Mouse (Mus musculus) thymus, postnatal 10 days (tissue): ENCODE measurements around the gene Jag1.

Source experiments
- DNase-seq, 2 experiments: peaks; one replicate each; pipeline ENCODE4 v3.0.0; 2021; ENCODE audit warnings: low spot score in 2 of 2

Jag1 gene

DNA sequence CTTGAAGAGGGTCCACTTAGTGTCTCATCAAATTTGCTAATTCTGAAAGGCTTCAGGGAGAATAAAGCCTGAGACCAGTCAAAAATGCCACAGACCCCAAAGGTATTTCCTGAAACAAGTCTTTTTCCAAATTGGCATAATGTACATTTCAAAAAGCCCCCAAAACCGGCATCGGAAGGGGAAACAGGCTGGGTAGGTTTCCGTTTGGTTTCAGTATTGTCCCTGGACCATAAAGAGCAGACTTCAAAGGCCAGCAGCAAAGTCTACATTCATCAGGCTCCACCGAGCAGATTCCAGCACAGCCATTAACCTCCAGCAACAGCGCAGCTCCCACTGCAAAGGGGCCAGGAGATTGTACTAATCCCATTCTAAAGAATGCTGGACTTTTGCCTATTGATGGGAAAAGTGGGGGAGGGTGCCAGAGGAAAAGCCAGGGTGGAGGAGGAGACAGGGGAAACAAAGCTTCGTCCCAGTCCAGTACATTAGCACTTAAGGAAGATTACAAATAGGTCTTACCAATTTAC is 17.2 kb downstream of the Jag1 start:
- no peak for DNase-seq

DNA sequence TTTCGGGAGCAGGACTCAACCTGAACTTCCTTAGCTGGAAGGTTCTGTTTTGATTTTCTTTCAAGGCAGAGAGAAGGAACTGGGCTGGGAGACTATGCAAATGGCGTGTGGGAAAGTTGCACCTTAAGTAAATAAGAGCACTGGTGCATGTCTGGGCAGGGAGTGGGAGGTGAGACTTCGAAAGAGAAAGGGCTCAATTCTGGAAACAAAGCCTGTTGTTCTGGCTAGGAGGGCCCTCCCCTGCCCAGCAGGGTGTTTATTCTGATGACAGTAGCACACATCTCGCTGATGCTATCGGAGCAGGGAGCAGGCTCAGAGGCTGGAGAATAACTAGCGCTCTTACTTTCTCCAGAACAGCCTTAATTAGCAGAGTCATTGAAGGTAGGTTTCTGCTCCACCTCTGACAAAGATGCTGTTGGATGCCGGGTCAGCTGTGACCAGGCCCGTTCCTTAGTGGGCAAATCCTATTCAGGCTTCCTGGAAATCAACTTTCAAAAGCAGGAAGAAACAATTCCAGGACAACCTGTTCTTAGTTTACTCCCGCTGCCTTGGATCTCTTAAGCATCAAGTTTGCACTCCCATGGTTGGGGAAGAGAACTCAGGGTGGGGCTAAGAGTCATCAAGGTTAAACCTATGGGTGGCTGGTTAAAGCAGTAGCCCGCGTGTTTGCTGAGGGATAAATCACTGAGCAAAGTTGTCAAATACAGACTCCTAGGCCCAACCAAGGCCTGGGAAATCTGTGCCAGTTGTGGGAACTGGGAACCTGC is 18.0 kb downstream of the Jag1 start:
- DNase-seq = no peak

DNA sequence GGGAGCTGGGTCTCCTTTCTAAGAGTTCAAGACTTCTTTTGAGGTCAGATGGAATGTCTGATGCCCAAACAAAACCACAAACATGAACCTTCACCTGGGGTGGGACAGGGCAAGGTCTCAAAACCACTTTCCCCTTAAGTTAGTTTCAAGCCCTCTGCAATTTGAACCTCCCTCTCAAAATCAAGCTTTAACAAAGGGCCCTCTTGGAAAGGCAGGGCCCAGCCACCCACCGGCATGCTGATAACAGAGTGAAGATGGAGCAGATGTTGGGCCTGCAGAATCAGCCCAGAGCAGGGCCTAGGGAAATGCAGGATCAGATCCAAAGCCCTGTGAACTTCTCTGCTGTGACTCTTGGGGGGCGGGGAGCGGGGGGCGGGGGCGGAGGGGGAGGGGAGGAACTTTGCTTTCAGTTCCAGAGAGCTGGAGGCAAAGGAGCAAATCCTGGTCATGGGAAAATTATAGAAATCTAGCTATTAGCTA is 19.4 kb downstream of the Jag1 start:
- DNase-seq = no peak

- no peak for DNase-seq
Measured at GRCm38 (mm10) chr2:137094301-137094700, 22.1 kb downstream of the Jag1 start.

DNA sequence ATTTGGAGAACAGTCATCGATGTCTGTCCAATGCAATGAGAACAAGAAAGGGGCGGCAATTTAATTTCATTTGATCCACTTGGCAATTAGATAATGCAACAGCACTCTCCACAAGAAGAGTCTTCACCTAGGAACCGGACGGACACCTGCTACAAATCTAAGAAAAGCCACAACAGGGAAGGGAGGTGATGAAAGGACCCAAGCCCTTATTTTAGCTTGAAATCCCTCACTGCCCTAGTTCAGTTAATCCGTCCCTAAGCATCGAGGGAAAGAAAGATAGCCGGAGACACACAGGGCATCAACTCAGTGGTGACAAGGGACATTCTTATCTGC is 23.2 kb downstream of the Jag1 start:
- no peak for DNase-seq

DNA sequence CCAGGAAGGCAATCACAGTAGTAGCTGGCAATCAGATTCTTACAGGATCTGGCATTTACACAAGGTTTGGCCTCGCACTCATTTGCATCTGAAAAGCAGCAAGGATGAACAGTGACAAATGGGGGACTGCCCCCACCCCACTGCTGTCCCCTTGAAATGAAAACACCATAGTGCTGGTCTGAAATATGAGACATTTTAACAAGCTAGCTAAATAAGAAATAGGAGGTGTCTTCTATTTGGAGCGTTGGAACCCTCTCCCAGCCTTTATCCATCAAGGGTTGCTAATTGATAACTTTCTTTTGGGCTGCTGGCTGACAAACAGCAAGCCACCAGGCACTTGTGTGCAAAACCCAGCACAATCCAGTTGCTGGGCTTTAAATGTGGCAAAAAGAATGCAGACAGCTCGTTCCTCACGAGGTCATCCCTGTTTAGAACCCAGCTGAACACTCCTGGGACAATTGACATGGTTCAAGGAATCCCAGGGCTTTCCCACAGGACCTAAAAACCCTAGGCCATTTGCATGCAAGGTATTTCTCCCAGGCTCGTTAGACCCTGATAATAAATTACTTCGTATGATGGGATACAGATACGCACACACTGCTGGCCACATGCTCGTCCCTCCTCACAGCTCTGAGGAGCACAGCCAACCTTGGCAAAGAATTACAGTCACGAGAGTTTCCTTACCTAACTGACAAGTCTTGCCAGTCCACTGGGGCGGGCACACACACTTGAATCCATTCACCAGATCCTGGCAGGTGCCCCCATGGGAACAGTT is 23.7 kb downstream of the Jag1 start:
- DNase-seq = no peak

- no peak for DNase-seq
Measured at GRCm38 (mm10) chr2:137091766-137092522, 24.5 kb downstream of the Jag1 start.

GRCm38 (mm10) chr2:137087705-137088104 is 28.7 kb downstream of the Jag1 start:
- no peak for DNase-seq

GRCm38 (mm10) chr2:137086621-137087395 is 29.6 kb downstream of the Jag1 start:
- DNase-seq = no peak

GRCm38 (mm10) chr2:137085257-137085656 is 31.2 kb downstream of the Jag1 start:
- DNase-seq = no peak

DNA sequence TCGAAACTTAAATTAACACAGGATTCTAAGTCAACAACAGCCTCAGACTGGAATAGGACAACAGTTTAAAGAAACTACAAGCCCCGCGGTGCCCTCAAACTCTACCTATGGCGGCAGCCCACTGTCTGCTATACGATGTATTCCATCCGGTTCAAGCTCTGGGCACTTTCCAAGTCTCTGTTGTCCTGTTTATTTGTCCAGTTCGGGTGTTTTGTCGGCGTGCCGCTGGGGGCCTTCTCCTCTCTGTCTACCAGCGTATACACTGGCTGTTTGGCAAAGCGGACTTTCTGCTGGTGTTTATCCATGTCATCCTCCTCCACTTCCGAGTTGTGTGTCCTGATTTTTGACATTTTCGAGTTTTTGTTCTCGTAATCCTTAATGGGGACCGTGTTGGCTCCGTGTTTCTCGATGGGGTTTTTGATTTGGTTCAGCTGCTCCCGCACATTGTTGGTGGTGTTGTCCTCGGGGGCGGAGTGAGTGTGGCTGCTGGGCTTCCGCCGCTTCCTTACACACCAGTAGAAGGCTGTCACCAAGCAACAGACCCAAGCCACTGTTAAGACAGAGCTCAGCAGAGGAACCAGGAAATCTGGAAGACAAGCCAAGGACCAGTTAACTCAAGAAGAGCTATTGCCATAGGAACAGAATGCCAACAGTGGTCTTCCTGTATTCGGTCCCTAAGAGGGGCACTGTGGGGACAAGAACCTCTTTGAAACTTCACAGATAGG is 33.4 kb downstream of the Jag1 start:
- DNase-seq = no peak

GRCm38 (mm10) chr2:137081001-137081400 is 35.4 kb downstream of the Jag1 start:
- DNase-seq = no peak

DNA sequence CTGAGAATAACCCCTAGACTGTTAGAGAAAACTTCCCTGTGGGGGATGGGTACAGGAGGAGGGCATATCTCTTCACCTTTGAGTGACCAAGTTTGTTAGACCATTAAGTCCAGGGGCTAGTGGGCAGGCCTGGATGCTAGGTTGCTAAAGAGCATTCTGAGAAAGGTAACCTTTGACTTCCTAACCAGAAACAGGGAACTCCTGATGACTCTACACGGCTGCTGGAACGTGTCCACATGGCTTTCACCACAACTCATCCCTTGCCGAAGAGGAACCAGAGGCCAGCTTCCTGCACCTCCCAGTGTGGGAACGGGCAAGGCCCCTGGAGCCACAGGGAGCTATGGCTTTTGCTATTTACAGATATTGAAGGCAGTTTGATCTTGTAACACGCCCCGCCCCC is 36.0 kb downstream of the Jag1 start:
- DNase-seq = no peak

DNA sequence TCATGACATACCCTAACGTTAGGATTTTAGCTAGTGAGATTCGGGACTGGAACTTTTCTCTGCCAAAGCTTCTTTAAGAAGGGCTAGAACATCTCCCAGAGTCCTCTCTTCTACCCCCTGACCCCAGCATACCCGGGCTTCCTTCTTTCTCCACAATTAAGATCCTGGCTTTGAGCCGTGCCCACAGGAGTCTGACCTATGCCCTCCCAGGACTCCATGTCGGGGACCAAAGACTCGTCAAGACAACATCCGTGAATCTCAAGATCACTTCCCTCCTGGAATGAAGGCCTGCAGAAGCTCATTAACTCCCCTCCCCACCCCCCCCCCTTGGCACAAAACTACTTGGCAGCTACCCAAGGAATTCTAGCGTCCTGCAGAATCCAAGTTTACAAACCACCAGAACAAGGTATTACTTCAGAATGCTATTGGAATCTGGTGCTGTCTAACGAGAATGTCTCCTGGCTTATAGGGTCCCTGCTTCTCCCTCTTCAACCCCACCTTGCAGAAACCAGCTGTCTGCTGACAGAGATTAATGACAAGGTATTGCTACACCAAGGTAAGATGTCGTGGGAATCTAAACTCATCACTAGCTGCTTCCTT is 36.6 kb downstream of the Jag1 start:
- no peak for DNase-seq

GRCm38 (mm10) chr2:137078771-137079170 is 37.7 kb downstream of the Jag1 start:
- DNase-seq = no peak

- no peak for DNase-seq
Measured at GRCm38 (mm10) chr2:137074313-137074620, 42.2 kb downstream of the Jag1 start.

GRCm38 (mm10) chr2:137073473-137074312 is 42.8 kb downstream of the Jag1 start:
- no peak for DNase-seq

DNA sequence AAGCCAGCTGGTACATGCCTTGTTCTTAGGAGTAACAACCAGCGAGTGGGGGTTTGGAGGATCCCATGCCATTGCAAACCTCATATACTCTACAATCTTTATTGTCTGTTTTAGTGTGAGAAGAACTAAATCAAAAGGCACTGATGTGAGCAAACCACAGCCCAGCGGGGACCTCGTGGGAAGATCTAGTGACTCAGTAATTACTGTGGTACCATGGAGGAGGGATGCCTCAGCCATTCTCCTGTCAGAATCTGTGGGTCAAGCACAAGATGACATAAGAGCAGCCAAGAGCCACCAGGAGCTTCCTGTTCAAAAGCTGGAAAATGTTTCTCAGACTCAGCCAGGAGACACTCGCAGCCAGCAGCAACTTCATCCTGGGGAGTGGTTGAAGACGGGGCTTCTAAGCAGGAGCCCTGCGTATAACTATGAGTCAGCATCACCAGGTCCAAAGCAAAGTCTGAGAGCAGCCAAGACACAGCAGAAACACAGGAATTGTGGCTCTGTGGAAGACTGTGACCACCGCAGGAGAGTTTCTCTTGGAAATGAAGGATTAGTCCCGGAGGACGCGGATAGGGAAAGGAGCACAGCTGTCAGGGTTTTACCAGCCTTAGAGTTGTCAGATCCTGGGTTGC is 48.8 kb downstream of the Jag1 start:
- no peak for DNase-seq

- DNase-seq = no peak
Measured at GRCm38 (mm10) chr2:137064513-137064912, 51.9 kb downstream of the Jag1 start.
